Mouse (Mus musculus) embryo, embryonic 11.5 days (tissue): ENCODE data around the gene 2810021J22Rik.
"Not testable (repeated sequence)": the region's sequence is repeated elsewhere in the genome, so short reads cannot be mapped to it uniquely, and the experiment has no call there.

Experiments
- DNase-seq: peaks from one replicate; pipeline ENCODE4 v3.0.0-alpha.2; 2012; ENCODE audit warnings: low read depth, low spot score

Gene 2810021J22Rik

DNA sequence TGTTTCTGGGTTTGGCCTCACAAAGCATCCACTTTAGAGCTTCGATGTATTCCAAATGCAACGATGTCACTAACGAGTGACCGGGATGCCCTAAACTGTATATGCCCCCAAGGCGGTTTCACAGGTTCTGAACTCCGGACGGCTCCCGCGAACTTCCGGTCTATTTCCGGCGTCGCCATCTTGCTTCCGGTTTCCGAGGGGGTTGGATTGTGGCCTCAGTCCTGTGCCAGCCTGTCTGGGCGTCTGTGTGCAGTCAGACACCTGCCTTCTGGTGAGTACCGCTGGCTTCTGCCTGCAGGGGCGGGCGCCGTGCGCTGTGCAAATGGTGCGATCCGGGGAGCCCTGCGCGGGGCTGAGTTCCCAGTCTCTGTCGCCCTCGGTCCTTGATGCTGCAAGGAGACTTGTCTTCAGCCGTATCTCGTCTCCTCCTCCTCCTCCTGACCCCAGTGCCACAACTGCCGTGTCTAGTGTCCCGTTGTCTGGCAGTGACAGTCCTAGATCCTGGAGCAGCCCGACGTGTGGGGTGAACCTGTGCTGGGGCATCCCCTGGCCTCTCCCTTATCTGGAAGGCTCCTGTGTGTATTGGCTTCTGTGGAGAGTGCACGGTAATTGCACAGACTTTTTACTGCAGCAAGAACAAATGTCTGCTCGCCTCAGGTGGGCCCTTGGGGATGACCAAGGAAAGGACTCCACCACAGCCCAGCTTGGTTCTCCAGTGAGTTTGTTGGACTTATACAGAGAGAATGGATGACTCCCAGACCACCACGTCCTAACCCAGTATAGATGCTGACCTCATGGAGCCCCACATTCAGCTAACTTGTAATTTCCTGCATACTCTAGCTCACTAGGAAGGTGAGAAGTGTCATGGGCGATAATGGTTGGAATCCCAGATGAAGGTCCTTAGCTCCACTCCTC, at the start of gene 2810021J22Rik:
Gene 2810021J22Rik (plus strand): TSS at position 178 of the 915 bp plus-strand sequence.
- peak; percentile 61 for DNase-seq

DNA sequence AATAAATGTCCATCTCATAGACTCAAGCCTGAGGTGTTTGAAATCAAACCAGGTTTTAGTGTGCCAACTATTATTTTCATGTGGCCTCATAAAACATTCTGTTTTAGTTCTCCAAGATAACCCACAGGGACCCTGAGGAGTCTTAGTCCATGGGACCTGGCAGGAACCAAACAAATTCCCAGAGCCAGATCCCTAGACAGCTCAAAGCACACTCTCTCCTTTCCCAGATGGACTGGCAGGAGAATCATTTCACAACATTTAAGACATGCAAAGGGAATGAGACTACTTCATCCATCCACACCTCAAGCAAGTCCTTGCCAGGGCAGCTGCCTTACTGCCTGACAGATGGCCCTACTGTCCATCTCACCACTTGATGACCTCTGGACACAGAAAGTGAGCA, 38.1 kb upstream of the 2810021J22Rik start, which contains the start of gene Olfr312:
Gene Olfr312 (plus strand): TSS at position 301 of the 400 bp plus-strand sequence.
- not testable (repeated sequence) for DNase-seq

- no peak for DNase-seq
Measured at GRCm38 (mm10) chr11:58829764-58830163, 37.3 kb upstream of the 2810021J22Rik start.

DNA sequence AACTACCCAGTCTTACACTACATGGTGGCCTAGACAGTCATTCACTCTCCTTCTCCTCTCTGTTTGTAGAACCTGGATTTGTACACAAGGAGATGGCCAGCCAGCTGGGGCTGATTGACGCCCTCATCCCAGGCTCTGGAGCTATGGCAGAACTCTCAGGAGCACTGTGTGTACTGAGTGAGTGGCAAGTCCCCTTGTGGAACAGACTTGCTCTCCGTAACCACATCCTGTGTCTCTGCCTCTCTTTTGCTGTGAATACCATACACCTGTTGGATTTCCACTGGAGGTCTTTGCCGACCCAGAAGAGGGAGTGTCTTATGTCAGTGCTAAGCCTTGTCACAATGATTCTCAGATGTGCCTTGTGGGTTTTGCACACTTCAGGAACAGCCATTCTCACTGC, 34.5 kb upstream of the 2810021J22Rik start:
- DNase-seq = not testable (repeated sequence)

- DNase-seq = not testable (repeated sequence)
Measured at GRCm38 (mm10) chr11:58838951-58839350, 28.1 kb upstream of the 2810021J22Rik start, which contains the start of gene Olfr311. Olfr311 (plus strand) TSS chr11:58839251.

GRCm38 (mm10) chr11:58846919-58847461, 20.0 kb upstream of the 2810021J22Rik start, which contains the start of gene Gm12258:
Gm12258 (plus strand) TSS chr11:58847158.
- DNase-seq = peak; percentile 94

- DNase-seq = no peak
Measured at GRCm38 (mm10) chr11:58847636-58848035, 19.4 kb upstream of the 2810021J22Rik start.

GRCm38 (mm10) chr11:58849731-58850130, 17.3 kb upstream of the 2810021J22Rik start:
- no peak for DNase-seq

GRCm38 (mm10) chr11:58860744-58861143, 6.3 kb upstream of the 2810021J22Rik start:
- DNase-seq = no peak

- no peak for DNase-seq
Measured at GRCm38 (mm10) chr11:58867954-58868330, 926 bp downstream of the 2810021J22Rik start.

GRCm38 (mm10) chr11:58870961-58871360, 3.9 kb downstream of the 2810021J22Rik start:
- no peak for DNase-seq

- DNase-seq = no peak
Measured at GRCm38 (mm10) chr11:58883756-58884155, 16.7 kb downstream of the 2810021J22Rik start.

GRCm38 (mm10) chr11:58890511-58890910, 23.5 kb downstream of the 2810021J22Rik start:
- DNase-seq = no peak

GRCm38 (mm10) chr11:58894456-58894855, 27.4 kb downstream of the 2810021J22Rik start:
- no peak for DNase-seq

- DNase-seq = no peak
Measured at GRCm38 (mm10) chr11:58897485-58897884, 30.5 kb downstream of the 2810021J22Rik start.

DNA sequence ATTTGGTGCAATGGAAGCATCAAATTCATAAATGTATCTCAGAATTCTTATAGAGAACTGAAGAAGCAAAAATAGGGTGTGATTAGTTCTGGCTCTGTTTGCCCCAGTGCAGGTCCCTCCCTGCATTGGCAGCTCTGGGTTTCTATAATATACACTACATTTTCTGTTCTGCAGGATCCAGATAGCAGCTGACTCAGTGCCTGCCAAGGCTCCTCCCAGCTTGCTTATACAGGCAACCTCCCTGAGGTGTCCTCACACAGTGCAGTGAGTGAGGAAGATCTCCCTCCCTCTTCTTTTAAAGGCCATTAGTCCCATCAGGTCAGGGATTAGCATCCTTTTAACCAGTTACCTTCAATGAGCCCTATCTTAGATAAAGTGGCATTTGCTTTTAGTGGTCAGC, 34.1 kb downstream of the 2810021J22Rik start:
- no peak for DNase-seq

DNA sequence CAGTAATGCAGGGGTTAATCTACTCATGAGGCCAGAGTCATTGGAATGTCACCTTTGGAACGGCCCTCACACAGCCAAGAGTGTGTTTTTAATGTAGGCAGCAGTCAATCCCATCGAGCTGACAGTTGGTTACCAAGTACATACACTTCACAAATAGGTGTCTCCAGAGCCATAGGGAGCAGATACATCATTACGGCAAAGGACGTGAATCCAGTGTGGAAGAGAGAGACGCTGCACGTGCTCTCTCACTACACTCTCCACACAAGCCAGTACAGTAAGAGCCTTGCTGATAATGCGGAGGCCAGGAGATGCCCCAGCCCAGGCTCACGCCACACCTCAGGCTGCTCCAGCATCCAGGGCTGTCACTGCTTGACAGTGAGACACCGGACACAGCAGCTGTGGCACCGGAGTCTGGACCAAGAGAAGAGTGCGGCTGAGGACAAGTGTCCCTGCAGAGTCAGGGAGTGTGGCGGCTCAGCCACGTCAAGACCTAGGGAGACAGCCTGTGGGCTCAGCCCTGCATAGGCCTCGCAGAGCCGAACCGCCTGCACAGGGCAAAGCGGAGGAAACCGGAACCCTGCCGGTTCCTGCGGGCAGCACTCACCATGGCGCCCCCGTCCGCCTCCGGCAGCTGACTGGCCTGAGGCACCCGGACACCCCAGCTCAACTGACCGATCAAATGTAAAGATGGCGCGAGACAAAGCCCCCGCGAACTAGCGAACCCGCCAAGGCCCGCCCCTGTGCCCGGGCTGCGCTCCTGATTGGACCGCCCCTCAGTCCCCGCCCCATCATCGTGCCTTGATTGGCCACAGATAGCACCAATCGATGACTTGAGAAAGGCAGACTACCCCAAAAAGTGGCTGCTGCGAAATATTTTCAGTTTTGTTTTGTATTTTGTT, 36.7 kb downstream of the 2810021J22Rik start, which contains the start of gene Zfp39:
Gene Zfp39 (minus strand): TSS at position 715 of the 899 bp plus-strand sequence.
- peak; percentile 90 for DNase-seq

DNA sequence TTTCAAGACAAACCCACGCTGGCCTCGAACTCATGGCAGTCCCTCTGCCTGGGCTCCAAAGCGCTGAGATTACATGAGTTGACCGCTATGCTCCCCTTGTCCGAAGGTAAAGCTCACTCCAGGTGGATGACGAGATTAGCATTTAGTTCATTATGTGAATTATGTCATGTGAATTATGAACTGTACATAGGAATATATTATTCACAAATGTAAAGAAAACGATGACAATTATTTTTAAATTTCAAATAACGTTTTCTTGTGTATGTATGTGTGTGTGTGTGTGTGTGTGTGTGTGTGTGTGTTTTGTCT, 37.3 kb downstream of the 2810021J22Rik start:
- no peak for DNase-seq

- no peak for DNase-seq
Measured at GRCm38 (mm10) chr11:58904838-58905237, 37.8 kb downstream of the 2810021J22Rik start.

DNA sequence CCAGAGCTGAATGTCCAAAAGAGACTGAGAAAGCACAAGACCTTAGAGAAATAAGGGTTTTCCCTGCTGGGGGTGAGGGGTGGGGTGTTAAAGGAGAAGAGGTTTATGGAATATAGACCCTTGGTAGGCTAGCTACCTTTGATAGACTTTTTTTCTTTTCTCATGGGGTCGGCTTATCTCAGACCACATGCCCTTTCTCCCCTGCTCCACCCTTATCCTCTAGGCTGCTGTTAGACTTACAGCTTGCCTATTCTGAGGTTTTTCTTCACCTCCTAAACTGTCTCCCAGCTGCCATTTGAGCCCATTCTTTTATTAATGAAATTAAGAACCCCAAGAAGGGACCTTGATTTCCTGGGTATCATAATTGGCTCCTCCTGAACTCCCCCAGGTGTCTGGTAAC, 46.8 kb downstream of the 2810021J22Rik start:
- no peak for DNase-seq

- no peak for DNase-seq
Measured at GRCm38 (mm10) chr11:58914461-58915028, 47.5 kb downstream of the 2810021J22Rik start.
